Mouse (Mus musculus) lung, postnatal 0 days (tissue): ENCODE data around the gene Pnmal1.
A peak's percentile ranks its signal among the peaks of the same experiment; 100 is the strongest.

Experiments used
- CTCF ChIP-seq: IDR thresholded peaks from 2 replicates; pipeline ENCODE4 v1.5.1; 2016; ENCODE audit warnings: antibody characterized with exemption, mild to moderate bottlenecking
- EP300 ChIP-seq: IDR thresholded peaks from 2 replicates; pipeline ENCODE4 v1.6.1; 2016; ENCODE audit warnings: antibody characterized with exemption, mild to moderate bottlenecking, control low read depth

DNA sequence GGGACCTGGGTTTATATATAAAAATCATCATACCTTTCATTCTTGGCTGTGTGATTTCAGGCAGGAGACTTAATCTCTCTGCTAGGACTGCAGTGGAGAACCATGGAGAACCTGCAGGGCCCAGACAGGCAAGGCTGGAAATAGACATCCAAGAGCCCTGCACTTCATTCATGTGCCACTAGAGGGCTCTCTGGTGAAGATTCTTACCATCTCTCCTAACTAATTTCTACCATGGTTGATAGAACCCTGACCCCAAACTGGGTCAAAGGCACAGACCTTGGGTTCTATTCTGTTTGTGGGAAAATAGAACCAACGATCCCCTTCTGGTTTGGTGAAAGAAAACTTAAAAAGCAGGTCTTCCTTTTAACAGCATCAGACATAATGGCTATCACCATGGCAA lies 28.6 kb upstream of the Pnmal1 start:
- peak; percentile 82 for TF ChIP-seq CTCF
- TF ChIP-seq EP300: no peak
